Mouse (Mus musculus) kidney, postnatal 14 days (tissue): ENCODE results near the gene Ripk4.

ENCODE experiments used
- DNase-seq: peaks from one replicate; pipeline ENCODE4 v3.0.0; 2022; ENCODE audit warnings: mixed read lengths

Gene Ripk4

DNA sequence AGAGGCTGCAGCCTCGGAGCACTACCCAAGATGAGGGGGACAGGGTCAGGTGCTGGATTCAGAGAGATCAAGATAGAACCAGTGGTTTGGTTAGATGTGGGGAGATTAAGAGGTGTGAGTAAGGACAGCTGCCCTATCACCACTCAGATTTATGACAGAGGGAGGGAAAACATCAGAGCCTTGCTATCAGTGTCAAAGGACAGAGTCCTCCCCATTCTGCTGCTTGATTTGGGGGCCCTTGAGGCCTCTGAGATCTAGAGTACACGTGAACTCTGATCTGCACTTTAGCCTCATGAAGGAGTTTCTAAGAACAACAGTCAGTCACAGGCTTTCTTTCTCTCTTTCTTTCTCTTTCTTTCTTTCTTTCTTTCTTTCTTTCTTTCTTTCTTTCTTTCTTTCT lies 30.0 kb downstream of the Ripk4 start:
- no peak for DNase-seq

DNA sequence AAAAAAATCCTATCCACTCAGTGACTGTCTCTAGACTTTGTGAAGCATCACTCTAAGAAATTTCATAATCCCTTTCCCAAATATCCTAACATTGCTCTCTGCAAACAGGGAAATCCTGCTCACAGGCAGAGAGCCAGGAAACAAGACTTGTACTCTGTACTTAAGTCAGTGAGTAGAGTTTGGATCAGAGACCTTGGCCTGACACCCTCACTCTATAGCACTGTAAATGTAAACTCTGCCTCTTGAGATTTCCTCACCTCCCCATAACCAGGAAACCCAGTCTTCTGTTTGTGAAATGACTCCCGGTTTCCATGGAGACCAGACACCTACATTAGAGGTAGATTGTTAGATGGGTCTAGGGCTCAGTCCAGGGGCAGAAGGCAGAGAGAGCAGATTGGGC lies 33.3 kb downstream of the Ripk4 start:
- DNase-seq = no peak

GRCm38 (mm10) chr16:97726436-97726835 lies 37.2 kb downstream of the Ripk4 start:
- DNase-seq = peak; percentile 36

DNA sequence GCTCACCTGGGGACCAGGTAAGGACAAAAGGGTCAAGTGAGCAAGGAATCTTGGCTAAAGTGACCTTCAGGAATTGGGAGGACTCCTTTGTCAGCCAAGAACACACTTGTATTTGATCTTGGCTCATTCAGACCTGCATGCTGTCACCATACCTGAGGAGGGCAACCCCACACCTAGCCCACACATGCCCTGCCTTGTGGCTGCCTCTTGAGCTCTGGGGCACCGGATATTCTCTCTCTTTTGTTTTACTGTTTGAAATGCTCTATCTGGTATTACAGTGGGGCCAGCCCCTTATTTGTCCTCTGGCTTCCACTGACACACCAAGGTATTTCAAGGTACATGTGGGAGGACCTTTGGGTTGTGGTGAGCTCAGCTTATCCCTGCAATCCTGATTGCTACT lies 43.5 kb downstream of the Ripk4 start:
- no peak for DNase-seq

DNA sequence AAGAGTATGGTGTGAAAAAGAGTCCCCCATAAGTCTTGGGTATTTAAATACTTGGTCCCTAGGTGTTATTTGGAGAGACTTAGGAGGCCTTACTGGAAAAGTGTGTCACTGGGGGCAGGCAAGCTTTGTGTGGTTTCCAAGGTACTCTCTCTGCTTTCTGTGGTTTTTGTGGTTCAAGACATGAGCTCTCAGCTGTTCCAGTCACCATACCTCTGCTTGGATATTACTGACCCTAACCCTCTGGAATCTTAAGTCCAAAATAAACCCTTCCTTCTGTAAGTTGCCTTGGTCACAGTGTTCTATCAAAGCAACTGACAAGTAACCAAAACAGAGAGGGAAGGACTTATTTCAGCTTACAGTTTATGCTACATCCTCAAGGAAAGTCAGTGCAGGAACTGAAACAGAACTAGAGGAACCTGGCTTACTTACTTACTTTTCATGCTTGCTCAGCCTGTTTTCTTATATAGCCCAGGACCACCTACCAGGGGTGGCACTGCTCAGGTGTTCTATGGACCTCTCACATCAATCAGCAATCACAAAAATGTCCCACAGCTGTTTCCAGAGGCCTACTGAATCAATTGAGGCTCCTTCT lies 44.1 kb downstream of the Ripk4 start:
- DNase-seq = no peak

- no peak for DNase-seq
Measured at GRCm38 (mm10) chr16:97716567-97716966, 47.0 kb downstream of the Ripk4 start.

GRCm38 (mm10) chr16:97712129-97712528 lies 51.5 kb downstream of the Ripk4 start:
- DNase-seq = no peak

GRCm38 (mm10) chr16:97701871-97702270 lies 61.7 kb downstream of the Ripk4 start:
- DNase-seq = no peak

- DNase-seq = no peak
Measured at GRCm38 (mm10) chr16:97697769-97698168, 65.8 kb downstream of the Ripk4 start.

- DNase-seq = no peak
Measured at GRCm38 (mm10) chr16:97695709-97696108, 67.9 kb downstream of the Ripk4 start.
